Mouse (Mus musculus): Measurements from ENCODE around the gene Sgca.

DNA sequence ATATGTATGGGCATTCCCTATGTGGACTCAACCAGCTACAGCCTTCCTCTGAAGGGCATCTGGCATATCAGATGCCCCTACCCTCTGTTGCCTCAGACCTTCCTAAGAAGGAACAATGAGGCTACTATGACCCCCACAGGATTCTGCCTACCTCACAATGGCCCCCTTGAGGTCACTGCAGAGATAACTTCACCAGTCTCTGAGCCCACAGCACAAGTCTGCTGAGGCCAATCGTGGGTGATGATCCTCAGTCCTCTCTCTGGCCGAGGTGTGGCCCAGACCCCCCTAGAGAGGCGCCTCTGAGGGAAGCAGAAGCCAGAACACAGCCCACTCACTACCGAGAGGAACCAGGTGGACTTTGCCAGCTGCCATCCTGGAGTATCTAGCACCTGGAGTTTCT is 8.7 kb downstream of the Sgca start, which contains the start of gene Hils1:
- TF ChIP-seq EP300 (IDR thresholded peaks at IDR 0.05; ENCODE audit: low read depth) (no peak), CTCF (IDR thresholded peaks at IDR 0.05; ENCODE audit: low read depth) (peak; percentile 12; the same call in 1 of the 2 replicates)
